13 mouse cellular contexts compared by ENCODE assay signal in genomic region chr6:135854173-135854591, GRCm38 (mm10).
DNase-seq lines count a peak whose midpoint lies in the region; ATAC-seq and TF ChIP-seq lines count a peak whose summit lies in the region.
"Had no signal": no experiment of that assay in that cellular context is flagged by ENCODE, and none has a peak within 500 bp of the region (broad histone marks: within the 10 kb centered on the region; RNA-seq: fewer than 3 reads in every experiment).

No protein-coding gene starts in this region.

- TF ChIP-seq POLR2A in kidney, adult 2 months (IDR thresholded peaks at IDR 0.05; ENCODE audit: low read depth, low read length), result no peak

- H3K4me2 ChIP-seq in embryonic facial prominence, embryonic 14.5 days (ENCODE audit: low read depth, low read length), result no peak overlapping the region
- H3K4me2 ChIP-seq in midbrain, embryonic 14.5 days (ENCODE audit: low read length), result no peak overlapping the region
- H3K4me2 ChIP-seq: heart, embryonic 15.5 days; limb, embryonic 15.5 days had no signal

- WGBS in embryonic facial prominence, embryonic 14.5 days, result 26% methylated on average over 8 of the region's 8 CpGs
- 27% methylated on average over 8 of the region's 8 CpGs for WGBS in kidney, adult 2 months
- WGBS in midbrain, embryonic 14.5 days, result 33% methylated on average over 8 of the region's 8 CpGs

- ATAC-seq in embryonic facial prominence, embryonic 14.5 days (ENCODE audit: low read depth), result peak; percentile 79
- peak; percentile 40; the same call in 1 of the 2 replicates for ATAC-seq in midbrain, embryonic 14.5 days (ENCODE audit: low FRiP score, low TSS enrichment)

- H3K36me3 ChIP-seq in embryonic facial prominence, embryonic 14.5 days (ENCODE audit: control insufficient read depth, insufficient read depth, low read length), result no peaks in the 10 kb centered on the region
- H3K36me3 ChIP-seq in kidney, adult 2 months (ENCODE audit: control insufficient read depth, insufficient read depth, low read length), result no peaks in the 10 kb centered on the region
- H3K36me3 ChIP-seq in midbrain, embryonic 14.5 days (ENCODE audit: control insufficient read depth, insufficient read depth, low read length), result no peaks in the 10 kb centered on the region
- H3K36me3 ChIP-seq: heart, embryonic 15.5 days; limb, embryonic 15.5 days had no signal

- H3K4me3 ChIP-seq in layer of hippocampus, adult 2 months, result no peak overlapping the region
- no peak overlapping the region for H3K4me3 ChIP-seq in embryonic facial prominence, embryonic 14.5 days (ENCODE audit: low read depth, low read length)
- no peak overlapping the region for H3K4me3 ChIP-seq in kidney, adult 2 months (ENCODE audit: insufficient read depth, low read depth, low read length)
- no peak overlapping the region for H3K4me3 ChIP-seq in midbrain, embryonic 14.5 days (replicated peaks; ENCODE audit: low read depth, low read length)
- H3K4me3 ChIP-seq: gastrocnemius, adult 2 months; heart, embryonic 15.5 days; limb, embryonic 15.5 days had no signal

- H3K9me3 ChIP-seq in embryonic facial prominence, embryonic 14.5 days (ENCODE audit: control insufficient read depth, low read length), result no peaks in the 10 kb centered on the region
- H3K9me3 ChIP-seq in midbrain, embryonic 14.5 days (ENCODE audit: control insufficient read depth, low read length), result no peaks in the 10 kb centered on the region
- H3K9me3 ChIP-seq: heart, embryonic 15.5 days; limb, embryonic 15.5 days had no signal

- DNase-seq in layer of hippocampus, adult 2 months (ENCODE audit: low spot score in 2 of 2), result peak in 1 of 2 experiments; percentile 41
- DNase-seq in layer of hippocampus, adult 9-10 months (ENCODE audit: low spot score), result no peak
- DNase-seq in embryonic facial prominence, embryonic 14.5 days (ENCODE audit: low spot score), result peak; percentile 60
- DNase-seq in kidney, adult 2 months, result peak; percentile 84
- DNase-seq in midbrain, embryonic 14.5 days, result peak; percentile 70
- no peak for DNase-seq in heart, postnatal 25 days (ENCODE audit: low spot score)
- no peak for DNase-seq in T-cell, adult 2 months (ENCODE audit: low spot score)
- DNase-seq in heart, postnatal 4 days, result no peak
- DNase-seq: adrenal gland, postnatal 10 days; cerebellum, adult 11 months; gastrocnemius, adult 2 months had no signal

- peaks cover 10% of the 10 kb centered on the region; the same call in 1 of the 2 replicates for H3K4me1 ChIP-seq in embryonic facial prominence, embryonic 14.5 days (ENCODE audit: control insufficient read depth, insufficient read depth, low read length)
- H3K4me1 ChIP-seq in kidney, adult 2 months (ENCODE audit: control insufficient read depth, insufficient read depth, low read length), result peaks cover 9% of the 10 kb centered on the region
- peaks cover 13% of the 10 kb centered on the region for H3K4me1 ChIP-seq in midbrain, embryonic 14.5 days (ENCODE audit: control insufficient read depth, insufficient read depth, low read length)
- H3K4me1 ChIP-seq: heart, embryonic 15.5 days had no signal

- intact Hi-C loops in heart, postnatal 25 days (cut with DNase I), result no loop called here

- no peak for TF ChIP-seq CTCF in layer of hippocampus, adult 2 months (conservative IDR thresholded peaks at IDR 0.05)
- TF ChIP-seq CTCF in kidney, adult 2 months (conservative IDR thresholded peaks at IDR 0.05; ENCODE audit: insufficient read depth, insufficient read length, low read depth, low read length), result no peak

- H3K9ac ChIP-seq in embryonic facial prominence, embryonic 14.5 days (ENCODE audit: low read depth, low read length), result no peak overlapping the region
- H3K9ac ChIP-seq in midbrain, embryonic 14.5 days (replicated peaks; ENCODE audit: low read length), result no peak overlapping the region
- H3K9ac ChIP-seq: heart, embryonic 15.5 days; limb, embryonic 15.5 days had no signal

- H3K27ac ChIP-seq in layer of hippocampus, adult 2 months, result peak overlapping the region; percentile 84
- no peak overlapping the region for H3K27ac ChIP-seq in embryonic facial prominence, embryonic 14.5 days (replicated peaks; ENCODE audit: low read depth, low read length)
- H3K27ac ChIP-seq in kidney, adult 2 months (ENCODE audit: insufficient read depth, low read depth, low read length), result no peak overlapping the region
- peak overlapping the region; percentile 52; the same call in 1 of the 2 replicates for H3K27ac ChIP-seq in midbrain, embryonic 14.5 days (replicated peaks; ENCODE audit: low read depth, low read length)
- H3K27ac ChIP-seq: gastrocnemius, adult 2 months; heart, embryonic 15.5 days had no signal

- H3K27me3 ChIP-seq in embryonic facial prominence, embryonic 14.5 days (replicated peaks; ENCODE audit: control insufficient read depth, insufficient read depth, low read length), result no peaks in the 10 kb centered on the region
- H3K27me3 ChIP-seq in kidney, adult 2 months (replicated peaks; ENCODE audit: control insufficient read depth, insufficient read depth, low read length), result no peaks in the 10 kb centered on the region
- H3K27me3 ChIP-seq in midbrain, embryonic 14.5 days (ENCODE audit: control insufficient read depth, insufficient read depth, low read length), result no peaks in the 10 kb centered on the region
- H3K27me3 ChIP-seq: heart, embryonic 15.5 days had no signal

Comparison
In these comparisons a context has a peak if more than half of its experiments do, and no peak if none do; other contexts are left out.
1. DNase-seq: peak in embryonic facial prominence, embryonic 14.5 days (single experiment), kidney, adult 2 months (single experiment) and midbrain, embryonic 14.5 days (single experiment); none in layer of hippocampus, adult 9-10 months (single experiment), heart, postnatal 25 days (single experiment), T-cell, adult 2 months (single experiment) and heart, postnatal 4 days (single experiment).
2. H3K27ac ChIP-seq: peak in layer of hippocampus, adult 2 months (single experiment) and midbrain, embryonic 14.5 days (single experiment); none in embryonic facial prominence, embryonic 14.5 days (single experiment) and kidney, adult 2 months (single experiment).